Mouse (Mus musculus) layer of hippocampus, postnatal 14 days (tissue): ENCODE measurements around the gene Lyplal1. TPM values are rescaled to one million over a fixed set of nuclear protein-coding genes. Genes with fewer than 3 reads are reported as not detected.

Experiments
- DNase-seq, 2 experiments: peaks; one replicate each; pipeline ENCODE4 v3.0.0; 2021 to 2022; ENCODE audit warnings: low spot score in 2 of 2, mixed read lengths in 1 of 2
- long read RNA-seq, 2 experiments: library from polyadenylated mRNA; stranded (forward); transcript quantifications; one replicate each; pipeline ENCODE4 v2.0.0; 2021
- total RNA-seq, 2 experiments: library from RNA; stranded (reverse); gene quantifications; 2 replicates each; pipeline ENCODE4 v1.2.3; 2021

The Lyplal1 gene
- 10 to 100 TPM; 10.8 to 12.0 TPM for total RNA-seq
- long read RNA-seq, experiment 1, transcript Lyplal1-201 (5 exons, 1,578 nt), result major isoform, 11 of 13 reads
- long read RNA-seq, experiment 1, partial matches to known transcripts, result 0 of 13 reads
- long read RNA-seq, experiment 1, other reads (novel, unspliced or antisense), result 2 of 13 reads
- long read RNA-seq, experiment 2, transcript Lyplal1-201 (5 exons, 1,578 nt), result major isoform, 9 of 13 reads
- long read RNA-seq, experiment 2, partial matches to known transcripts, result 0 of 13 reads
- long read RNA-seq, experiment 2, other reads (novel, unspliced or antisense), result 2 of 13 reads

GRCm38 (mm10) chr1:186116701-186117488 lies at the start of gene Lyplal1:
TSS of gene Lyplal1 (minus strand) at chr1:186117310.
- peak; percentile 95 to 96 for DNase-seq

- DNase-seq, result no peak
These were observed 46.5 kb upstream of the Lyplal1 start for GRCm38 (mm10) chr1:186163616-186164015.

GRCm38 (mm10) chr1:186163206-186163605 lies 46.1 kb upstream of the Lyplal1 start:
- no peak for DNase-seq

- no peak for DNase-seq
These were observed 33.3 kb upstream of the Lyplal1 start for GRCm38 (mm10) chr1:186150376-186150775.

GRCm38 (mm10) chr1:186145444-186145843 lies 28.3 kb upstream of the Lyplal1 start:
- DNase-seq, result peak; percentile 6 to 10

GRCm38 (mm10) chr1:186140191-186140590 lies 23.1 kb upstream of the Lyplal1 start:
- no peak for DNase-seq

- DNase-seq, result peak; percentile 8 to 13
These were observed 20.8 kb upstream of the Lyplal1 start for GRCm38 (mm10) chr1:186137873-186138272.

- DNase-seq, result no peak
These were observed 19.7 kb upstream of the Lyplal1 start for GRCm38 (mm10) chr1:186136636-186137380.

GRCm38 (mm10) chr1:186131465-186131864 lies 14.4 kb upstream of the Lyplal1 start:
- no peak for DNase-seq

- no peak for DNase-seq
These were observed 11.8 kb upstream of the Lyplal1 start for GRCm38 (mm10) chr1:186128940-186129339.

- no peak for DNase-seq
These were observed 9.3 kb upstream of the Lyplal1 start for GRCm38 (mm10) chr1:186126313-186126862.

- DNase-seq, result no peak
These were observed 6.6 kb upstream of the Lyplal1 start for GRCm38 (mm10) chr1:186123690-186124089.

GRCm38 (mm10) chr1:186119856-186120255 lies 2.7 kb upstream of the Lyplal1 start:
- DNase-seq, result no peak

GRCm38 (mm10) chr1:186116086-186116600 lies 967 bp downstream of the Lyplal1 start:
- DNase-seq, result no peak

GRCm38 (mm10) chr1:186102313-186102712 lies 14.8 kb downstream of the Lyplal1 start:
- no peak for DNase-seq

- peak in 1 of 2 experiments; percentile 69 for DNase-seq
These were observed 50.7 kb downstream of the Lyplal1 start for GRCm38 (mm10) chr1:186066266-186066897.

GRCm38 (mm10) chr1:186060041-186060440 lies 57.1 kb downstream of the Lyplal1 start:
- DNase-seq, result peak in 1 of 2 experiments; percentile 7

- no peak for DNase-seq
These were observed 62.9 kb downstream of the Lyplal1 start for GRCm38 (mm10) chr1:186054227-186054626.

GRCm38 (mm10) chr1:186053280-186054043 lies 63.6 kb downstream of the Lyplal1 start:
- DNase-seq, result no peak
